Mouse (Mus musculus) heart, adult 8-10 months (tissue): ENCODE results near the gene Stk25. TPM values are rescaled to one million over a fixed set of nuclear protein-coding genes. Genes with fewer than 3 reads are reported as not detected.

Source experiments
- DNase-seq: peaks from one replicate; pipeline ENCODE4 v3.0.0; 2022; ENCODE audit warnings: low spot score
- total RNA-seq, 4 experiments: library from RNA; stranded (reverse); gene quantifications; 2 replicates each; pipeline ENCODE4 v1.2.4; 2022

Gene Stk25
- total RNA-seq, 4 experiments from 2014 or later = 83.1 to 100 (median 91.5) TPM

DNA sequence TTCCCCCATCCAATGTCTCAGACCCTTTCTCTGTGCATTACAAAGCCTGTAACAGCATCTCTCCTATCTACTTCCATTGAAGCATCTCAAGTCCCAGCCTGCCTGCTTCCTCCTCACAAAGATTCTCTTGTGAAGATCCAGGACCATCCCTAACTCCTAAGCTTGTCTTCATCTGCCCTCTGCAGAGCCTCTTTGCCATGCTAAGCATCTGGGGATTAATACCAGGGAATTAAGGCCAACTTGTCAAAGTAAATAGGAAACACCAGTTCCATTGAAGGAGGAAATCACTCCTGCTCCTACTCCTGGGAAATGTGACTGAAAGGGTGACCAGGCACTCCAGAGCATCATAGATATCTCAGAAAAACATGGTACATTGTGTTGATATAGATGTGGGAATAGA, 11.5 kb upstream of the Stk25 start:
- no peak for DNase-seq

- peak; percentile 81 for DNase-seq
Measured at GRCm38 (mm10) chr1:93668791-93669548, 10.5 kb upstream of the Stk25 start.

DNA sequence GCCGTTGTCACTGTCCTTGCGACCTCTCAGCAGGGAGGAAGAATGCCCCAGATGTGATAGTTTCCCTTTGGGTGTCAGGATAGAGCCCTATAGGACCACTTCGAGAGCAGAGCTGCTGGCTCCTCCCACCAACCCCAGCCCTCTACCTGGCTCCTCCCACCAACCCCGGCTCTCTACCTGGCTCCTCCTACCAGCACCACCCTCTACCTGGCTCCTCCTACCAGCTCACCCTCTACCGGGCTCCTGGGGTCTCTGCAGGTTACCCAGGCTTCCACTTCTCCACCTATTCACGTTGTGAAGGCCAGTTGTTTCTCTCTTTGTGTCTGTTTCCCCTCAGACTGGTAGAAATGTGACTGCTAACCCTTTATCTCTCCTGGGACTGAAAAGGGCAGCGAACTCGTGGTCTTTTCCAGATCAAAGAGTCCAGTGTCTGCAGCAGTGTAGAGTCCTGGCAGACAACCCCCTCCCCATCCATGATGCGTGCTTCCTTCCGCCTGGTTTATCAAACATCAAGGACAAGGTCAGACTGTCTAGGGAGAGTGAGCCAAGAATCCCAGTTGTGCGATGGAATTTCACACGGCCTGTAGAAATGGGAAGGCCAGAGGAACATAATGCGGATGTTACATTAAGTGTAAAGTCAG, 9.4 kb upstream of the Stk25 start:
- DNase-seq = no peak

DNA sequence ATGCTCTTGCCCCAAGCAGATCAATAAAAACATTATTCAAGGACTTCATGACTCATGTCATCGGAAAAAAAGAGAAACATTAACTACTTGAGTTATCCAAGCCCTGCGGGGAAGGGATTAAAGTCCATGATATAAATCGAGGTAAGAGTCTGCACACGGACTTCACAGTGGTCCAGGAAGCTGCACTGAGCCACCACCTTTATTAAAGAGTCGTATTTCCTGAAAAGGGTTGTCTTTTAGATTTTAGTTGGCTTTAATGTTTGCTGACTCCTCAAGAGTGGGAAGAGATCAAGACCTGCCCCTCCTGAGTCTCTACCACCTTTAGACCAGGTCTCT, 1.5 kb downstream of the Stk25 start:
- DNase-seq = no peak

GRCm38 (mm10) chr1:93656325-93657024, 2.0 kb downstream of the Stk25 start:
- no peak for DNase-seq

- DNase-seq = no peak
Measured at GRCm38 (mm10) chr1:93654798-93655197, 3.7 kb downstream of the Stk25 start.

DNA sequence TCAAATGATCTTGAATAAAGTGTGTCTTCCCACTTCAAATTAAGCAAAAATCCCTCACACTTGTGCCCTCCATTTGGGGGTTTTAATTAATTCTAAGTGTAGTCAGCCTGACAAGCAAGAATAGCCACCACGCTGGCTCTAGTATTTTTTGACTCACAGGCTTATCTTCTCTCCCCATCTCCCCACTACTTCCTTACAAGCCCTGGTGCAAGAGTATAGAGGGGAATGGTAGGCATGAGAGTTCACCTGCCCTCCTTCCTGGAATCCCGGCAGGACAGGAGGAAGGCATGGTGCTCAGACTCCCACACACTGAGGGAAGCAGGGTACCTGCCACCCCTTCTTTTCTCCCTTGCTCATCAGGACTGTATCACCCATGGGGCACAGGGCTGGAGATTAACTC, 4.2 kb downstream of the Stk25 start:
- DNase-seq = no peak

DNA sequence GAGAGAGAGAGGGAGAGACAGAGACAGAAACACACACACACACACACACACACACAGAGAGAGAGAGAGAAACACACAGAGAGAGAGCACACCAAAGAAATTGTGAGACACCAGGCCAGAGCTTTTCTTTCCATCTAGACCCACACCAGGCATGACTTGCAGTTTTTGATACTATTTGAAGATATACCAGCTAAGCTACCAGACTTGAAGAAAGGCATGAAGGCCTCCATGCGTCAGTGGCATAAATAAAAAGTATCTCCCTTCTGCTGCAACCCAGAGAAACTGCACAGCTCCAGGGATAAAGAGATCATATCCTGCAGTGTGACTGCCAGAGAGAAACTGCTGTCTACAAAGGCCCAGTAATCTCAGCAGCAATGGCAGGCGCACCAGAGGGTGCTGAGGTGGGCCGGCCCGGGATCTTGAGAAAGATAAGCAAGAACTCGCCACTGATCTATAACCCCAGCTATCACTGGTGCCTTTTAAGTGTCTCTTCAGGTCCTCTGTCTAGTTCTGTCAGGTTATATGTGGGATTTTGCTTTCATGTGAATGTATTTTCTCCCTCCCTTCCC, 8.8 kb downstream of the Stk25 start:
- DNase-seq = no peak

- no peak for DNase-seq
Measured at GRCm38 (mm10) chr1:93642692-93643091, 15.8 kb downstream of the Stk25 start.

- no peak for DNase-seq
Measured at GRCm38 (mm10) chr1:93641978-93642377, 16.5 kb downstream of the Stk25 start.

DNA sequence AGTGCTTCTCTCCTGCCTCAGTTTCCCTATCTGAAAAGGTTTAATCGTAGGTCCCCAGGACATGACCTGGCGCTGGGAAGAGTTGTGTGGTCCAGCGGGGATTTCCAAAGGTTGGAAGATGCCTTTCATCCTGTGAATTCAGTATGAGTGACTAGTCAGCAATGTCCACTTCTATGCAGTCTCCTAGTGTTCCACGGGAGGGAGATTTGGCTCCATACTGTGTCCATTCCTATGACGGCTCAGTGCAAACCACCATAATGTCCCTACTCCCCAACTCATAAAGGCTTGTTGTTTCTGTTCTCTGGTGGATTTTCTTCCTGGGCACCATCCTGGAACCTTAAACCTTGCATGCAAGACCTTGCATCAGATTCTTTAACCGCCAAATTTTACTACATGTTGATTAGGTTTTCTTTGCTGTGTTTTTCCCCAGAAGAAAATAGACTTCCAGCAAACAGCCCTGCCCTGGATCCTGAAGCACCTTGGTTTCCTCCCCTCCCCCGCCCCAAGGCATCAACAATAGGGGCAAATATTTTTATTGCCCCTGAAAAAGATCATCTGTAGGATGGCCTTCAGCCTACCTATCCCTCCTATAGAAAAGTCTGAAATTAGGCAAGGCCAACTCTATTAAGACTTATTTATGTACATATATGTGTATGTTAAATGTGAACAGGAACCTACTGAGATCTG, 22.1 kb downstream of the Stk25 start:
- no peak for DNase-seq

- DNase-seq = peak; percentile 99
Measured at GRCm38 (mm10) chr1:93635580-93636192, 22.8 kb downstream of the Stk25 start.

DNA sequence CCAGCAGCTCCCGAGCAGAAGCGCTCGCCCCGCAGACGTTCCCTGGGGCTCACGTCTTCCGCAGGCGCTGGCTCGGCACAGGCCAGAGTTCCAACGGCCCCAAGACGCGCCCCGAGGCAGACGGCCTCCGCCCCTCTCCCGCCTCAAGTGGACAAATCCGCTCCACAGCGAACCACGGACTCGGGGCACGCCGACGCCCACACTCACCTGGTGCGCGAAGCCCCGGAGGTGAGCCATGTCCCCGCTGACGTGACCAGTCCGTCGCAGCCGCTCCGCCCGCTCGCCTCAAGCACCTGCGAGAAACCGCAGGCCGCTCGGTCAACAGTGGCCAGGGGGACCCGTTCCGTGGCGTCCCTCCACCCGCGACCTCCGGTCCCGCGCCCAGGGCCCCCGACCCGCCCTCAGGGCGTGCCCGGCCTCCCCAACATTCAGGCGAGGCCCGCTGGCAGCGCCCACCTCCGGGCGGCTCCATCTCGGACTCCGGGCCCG, 23.3 kb downstream of the Stk25 start:
- DNase-seq = no peak

DNA sequence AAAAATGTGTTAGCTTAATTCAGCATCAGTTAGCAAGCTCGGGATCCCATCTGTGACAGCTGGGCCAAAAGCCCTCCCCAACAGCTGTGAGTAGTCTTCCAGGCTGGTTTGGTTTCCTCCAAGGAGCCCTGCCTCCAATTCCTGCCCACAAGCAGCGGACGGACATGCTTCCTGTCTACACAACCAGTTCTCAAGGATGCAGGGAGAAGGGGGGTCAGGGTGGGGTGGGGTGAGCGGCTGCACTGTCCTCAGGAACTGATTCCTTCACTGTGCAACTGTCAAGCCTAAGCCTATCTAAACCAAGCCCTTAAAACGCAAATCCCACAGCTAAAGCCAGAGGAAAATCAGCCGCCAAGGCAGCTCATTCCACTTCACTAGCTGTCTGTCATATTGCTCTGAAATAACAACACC, 24.0 kb downstream of the Stk25 start:
- DNase-seq = peak; percentile 72

- no peak for DNase-seq
Measured at GRCm38 (mm10) chr1:93632723-93633122, 25.7 kb downstream of the Stk25 start.

DNA sequence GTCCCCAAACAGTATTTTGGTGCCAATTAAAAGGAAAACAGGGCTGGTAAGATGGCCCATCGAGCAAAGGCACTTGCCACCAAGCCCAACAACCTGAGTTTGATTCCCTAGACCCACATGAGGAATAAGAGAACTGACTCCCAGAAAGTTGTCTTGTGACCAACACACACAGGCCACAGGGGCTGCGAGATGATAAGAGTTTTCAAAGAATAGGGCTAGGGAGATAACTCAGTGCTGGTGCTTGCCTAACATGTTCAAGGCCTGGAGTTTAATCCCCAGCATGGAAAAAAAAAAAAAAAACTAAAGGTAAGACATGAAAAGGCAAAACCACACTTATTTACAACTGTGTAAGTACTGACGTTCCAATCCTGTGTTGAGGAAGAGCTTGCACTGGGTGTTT, 27.7 kb downstream of the Stk25 start:
- no peak for DNase-seq

- no peak for DNase-seq
Measured at GRCm38 (mm10) chr1:93624502-93624901, 34.0 kb downstream of the Stk25 start.

- no peak for DNase-seq
Measured at GRCm38 (mm10) chr1:93618948-93619347, 39.5 kb downstream of the Stk25 start.

GRCm38 (mm10) chr1:93618059-93618748, 40.3 kb downstream of the Stk25 start:
- DNase-seq = no peak

DNA sequence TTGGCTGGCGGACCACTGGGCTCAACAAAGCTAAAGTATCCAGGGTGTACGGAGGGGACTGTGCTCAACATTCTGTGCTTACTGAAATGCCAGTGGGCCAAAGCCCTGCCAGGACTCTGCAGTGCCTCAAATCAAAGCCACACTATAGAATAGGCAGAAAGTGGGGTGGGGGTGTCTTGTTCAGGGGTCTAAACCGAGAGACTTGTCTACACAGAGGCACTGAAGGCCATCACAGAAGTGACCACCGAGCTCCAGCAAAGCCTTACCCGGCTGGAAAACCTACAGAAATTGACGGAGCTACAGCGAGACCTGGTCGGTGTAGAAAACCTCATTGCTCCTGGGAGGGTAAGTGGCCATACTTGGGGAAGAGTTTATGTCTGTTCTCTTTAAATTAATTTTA, 48.7 kb downstream of the Stk25 start:
- no peak for DNase-seq
